Mouse (Mus musculus) small intestine, adult 2 months (tissue): ENCODE measurements at regions not wholly inside any gene's neighbourhood (a gene's known extent, or its start where the extent isn't known, plus 50 kb on each side); places are given as distances from the start of the nearest gene placed in this dataset.

Experiments used
- CTCF ChIP-seq: fragments of 200-500 bp; IDR thresholded peaks from 2 replicates; pipeline ENCODE4 v1.5.1; 2012; ENCODE audit warnings: low read depth, mild to moderate bottlenecking, control low read depth, inconsistent platforms, low read length, moderate library complexity, mixed read lengths; ENCODE audit not compliant: insufficient replicate concordance, insufficient read length; ENCODE audit errors: extremely low read depth
- POLR2A ChIP-seq: fragments of 200-500 bp; IDR thresholded peaks from 2 replicates; pipeline ENCODE4 v1.6.1; 2012; ENCODE audit warnings: low read depth, mild to moderate bottlenecking, control low read depth, inconsistent platforms, low read length, moderate library complexity

- no peak for TF ChIP-seq CTCF
- TF ChIP-seq POLR2A = no peak
Observed at GRCm38 (mm10) chr17:47122221-47122620, 111.9 kb upstream of the Ubr2 start.
